Mouse (Mus musculus) lung, postnatal 0 days (tissue): ENCODE results near the gene Gpc5.

Experiments
- CTCF ChIP-seq: IDR thresholded peaks from 2 replicates; pipeline ENCODE4 v1.5.1; 2016; ENCODE audit warnings: antibody characterized with exemption, mild to moderate bottlenecking
- EP300 ChIP-seq: IDR thresholded peaks from 2 replicates; pipeline ENCODE4 v1.6.1; 2016; ENCODE audit warnings: antibody characterized with exemption, mild to moderate bottlenecking, control low read depth

- no peak for TF ChIP-seq CTCF
- TF ChIP-seq EP300: no peak
Measured at GRCm38 (mm10) chr14:115990764-115991163, 898.7 kb downstream of the Gpc5 start.
